Mouse (Mus musculus): ENCODE data around the gene Dpp7.

Dpp7 gene

GRCm38 (mm10) chr2:25311491-25311891 is 44.7 kb downstream of the Dpp7 start:
- in situ Hi-C loops (cut with MboI, MseI): no loop called here

GRCm38 (mm10) chr2:25310969-25311368 is 45.2 kb downstream of the Dpp7 start:
- in situ Hi-C loops (cut with MboI, MseI): no loop called here

GRCm38 (mm10) chr2:25310180-25310579 is 46.0 kb downstream of the Dpp7 start:
- in situ Hi-C loops (cut with MboI, MseI): no loop called here

GRCm38 (mm10) chr2:25305587-25306359 is 50.4 kb downstream of the Dpp7 start:
- in situ Hi-C loops (cut with MboI, MseI): no loop called here

- in situ Hi-C loops (cut with MboI, MseI): no loop called here
Measured at GRCm38 (mm10) chr2:25304657-25305541, 51.3 kb downstream of the Dpp7 start.

- in situ Hi-C loops (cut with MboI, MseI): no loop called here
Measured at GRCm38 (mm10) chr2:25303931-25304656, 52.1 kb downstream of the Dpp7 start.

GRCm38 (mm10) chr2:25303452-25303851 is 52.7 kb downstream of the Dpp7 start:
- in situ Hi-C loops (cut with MboI, MseI): no loop called here

All from regulatory T cell (primary cell).